Mouse (Mus musculus): ENCODE data around the gene Hist1h2ah. TPM values are rescaled to one million over a fixed set of nuclear protein-coding genes. Genes with fewer than 3 reads are reported as not detected.

Gene Hist1h2ah
- total RNA-seq, 2 experiments from 2014 or later = 64.1 to 78.6 TPM

- DNase-seq (ENCODE audit: low spot score in 2 of 2) = no peak
Measured at GRCm38 (mm10) chr13:22039951-22040463, 4.6 kb upstream of the Hist1h2ah start.

- DNase-seq (ENCODE audit: low spot score in 2 of 2) = no peak
Measured at GRCm38 (mm10) chr13:22039364-22039763, 4.0 kb upstream of the Hist1h2ah start.

GRCm38 (mm10) chr13:22037415-22037814 is 2.0 kb upstream of the Hist1h2ah start:
- no peak for DNase-seq (ENCODE audit: low spot score in 2 of 2)

GRCm38 (mm10) chr13:22036986-22037385 is 1.6 kb upstream of the Hist1h2ah start:
- DNase-seq (ENCODE audit: low spot score in 2 of 2) = no peak

GRCm38 (mm10) chr13:22036149-22036956 is 985 bp upstream of the Hist1h2ah start:
- DNase-seq (ENCODE audit: low spot score in 2 of 2) = no peak

- DNase-seq (ENCODE audit: low spot score in 2 of 2) = no peak
Measured at GRCm38 (mm10) chr13:22034443-22035266, 713 bp downstream of the Hist1h2ah start.

- no peak for DNase-seq (ENCODE audit: low spot score in 2 of 2)
Measured at GRCm38 (mm10) chr13:22033741-22034442, 1.5 kb downstream of the Hist1h2ah start.

- DNase-seq (ENCODE audit: low spot score in 2 of 2) = no peak
Measured at GRCm38 (mm10) chr13:22030493-22030892, 4.9 kb downstream of the Hist1h2ah start.

- DNase-seq (ENCODE audit: low spot score in 2 of 2) = peak in 1 of 2 experiments; percentile 43
Measured at GRCm38 (mm10) chr13:22029928-22030327, 5.4 kb downstream of the Hist1h2ah start.

- DNase-seq (ENCODE audit: low spot score in 2 of 2) = peak; percentile 96
Measured at GRCm38 (mm10) chr13:22028673-22029460, 6.5 kb downstream of the Hist1h2ah start.

GRCm38 (mm10) chr13:22026058-22027031 is 9.0 kb downstream of the Hist1h2ah start:
- DNase-seq (ENCODE audit: low spot score in 2 of 2) = peak; percentile 89 to 92

GRCm38 (mm10) chr13:22022241-22022640 is 13.1 kb downstream of the Hist1h2ah start:
- DNase-seq (ENCODE audit: low spot score in 2 of 2) = peak; percentile 68 to 79

GRCm38 (mm10) chr13:22021581-22021980 is 13.8 kb downstream of the Hist1h2ah start:
- no peak for DNase-seq (ENCODE audit: low spot score in 2 of 2)

GRCm38 (mm10) chr13:22020901-22021339 is 14.4 kb downstream of the Hist1h2ah start:
- peak; percentile 60 to 75 for DNase-seq (ENCODE audit: low spot score in 2 of 2)

- peak in 1 of 2 experiments; percentile 32 for DNase-seq (ENCODE audit: low spot score in 2 of 2)
Measured at GRCm38 (mm10) chr13:22019934-22020835, 15.2 kb downstream of the Hist1h2ah start.

GRCm38 (mm10) chr13:22015479-22016450 is 19.6 kb downstream of the Hist1h2ah start:
- DNase-seq (ENCODE audit: low spot score in 2 of 2) = peak; percentile 65 to 73

- DNase-seq (ENCODE audit: low spot score in 2 of 2) = no peak
Measured at GRCm38 (mm10) chr13:22014411-22014845, 20.9 kb downstream of the Hist1h2ah start.
